Mouse (Mus musculus): ENCODE data around the gene Hist3h2a. TPM values are rescaled to one million over a fixed set of nuclear protein-coding genes. Genes with fewer than 3 reads are reported as not detected.
"Not testable (repeated sequence)": the region's sequence is repeated elsewhere in the genome, so short reads cannot be mapped to it uniquely, and the experiment has no call there.

Hist3h2a gene
- polyA plus RNA-seq, 1 experiment from 2014 or later = 22.2 TPM

GRCm38 (mm10) chr11:58948542-58949479, 5.7 kb upstream of the Hist3h2a start, which contains the start of gene Hist3h2ba:
Gene Hist3h2ba, plus strand, starts transcription at chr11:58948920.
- H3K4me1 ChIP-seq = peaks cover 18% of the 10 kb centered on the region
- H3K4me3 ChIP-seq = peak within 1 kb of the TSS; percentile 41
- H3K36me3 ChIP-seq = no peaks in the 10 kb centered on the region
- under 1% methylated on average over 48 of the region's 48 CpGs for WGBS
- H3K27me3 ChIP-seq = peaks cover 55% of the 10 kb centered on the region
- H3K27ac ChIP-seq = peak within 1 kb of the TSS; percentile 92
- peak; percentile 79 for ATAC-seq (ENCODE audit: borderline replicate concordance, extremely low read depth, low FRiP score, low TSS enrichment)
- H3K4me2 ChIP-seq = peak within 1 kb of the TSS; percentile 57
- no peaks in the 10 kb centered on the region for H3K9me3 ChIP-seq
- H3K9ac ChIP-seq = peak within 1 kb of the TSS; percentile 40

GRCm38 (mm10) chr11:58949480-58950431, 4.7 kb upstream of the Hist3h2a start:
- Histone ChIP-seq H3K9ac (peak overlapping the region; percentile 40), H3K4me3 (peak overlapping the region; percentile 41), H3K4me2 (peak overlapping the region; percentile 57), H3K36me3 (no peaks in the 10 kb centered on the region), H3K27me3 (peaks cover 51% of the 10 kb centered on the region), H3K4me1 (peaks cover 20% of the 10 kb centered on the region), H3K27ac (peak overlapping the region; percentile 89), H3K9me3 (no peaks in the 10 kb centered on the region)
- 10% methylated on average over 20 of the region's 20 CpGs for WGBS
- no peak for ATAC-seq (ENCODE audit: borderline replicate concordance, extremely low read depth, low FRiP score, low TSS enrichment)

- no peak overlapping the region for H3K27ac ChIP-seq
- no peak overlapping the region for H3K9ac ChIP-seq
- no peaks in the 10 kb centered on the region for H3K36me3 ChIP-seq
- no peak for ATAC-seq (ENCODE audit: borderline replicate concordance, extremely low read depth, low FRiP score, low TSS enrichment)
- no peak overlapping the region for H3K4me3 ChIP-seq
- H3K27me3 ChIP-seq = peaks cover 50% of the 10 kb centered on the region
- no peaks in the 10 kb centered on the region for H3K9me3 ChIP-seq
- H3K4me1 ChIP-seq = peaks cover 21% of the 10 kb centered on the region
- H3K4me2 ChIP-seq = no peak overlapping the region
- 65% methylated on average over 5 of the region's 5 CpGs for WGBS
Measured at GRCm38 (mm10) chr11:58951210-58951609, 3.3 kb upstream of the Hist3h2a start.

- Histone ChIP-seq H3K9ac (peak overlapping the region; percentile 55), H3K36me3 (peaks cover 5% of the 10 kb centered on the region; the same call in 1 of the 2 replicates), H3K27me3 (peaks cover 36% of the 10 kb centered on the region), H3K27ac (peak overlapping the region; percentile 85), H3K4me3 (peak overlapping the region; percentile 61), H3K4me2 (peak overlapping the region; percentile 87), H3K4me1 (peaks cover 25% of the 10 kb centered on the region), H3K9me3 (no peaks in the 10 kb centered on the region)
- ATAC-seq (ENCODE audit: borderline replicate concordance, extremely low read depth, low FRiP score, low TSS enrichment) = peak; percentile 21; the same call in 1 of the 2 replicates
- WGBS = under 1% methylated on average over 33 of the region's 33 CpGs
Measured at GRCm38 (mm10) chr11:58953351-58954169, 925 bp upstream of the Hist3h2a start.

- peak overlapping the region; percentile 87 for H3K4me2 ChIP-seq
- not testable (repeated sequence) for H3K9me3 ChIP-seq; H3K36me3 ChIP-seq; ATAC-seq (ENCODE audit: borderline replicate concordance, extremely low read depth, low FRiP score, low TSS enrichment)
- peaks cover 30% of the 10 kb centered on the region for H3K27me3 ChIP-seq
- WGBS = under 1% methylated on average over 17 of the region's 17 CpGs
- H3K4me1 ChIP-seq = peaks cover 27% of the 10 kb centered on the region
- H3K9ac ChIP-seq = peak overlapping the region; percentile 55
- peak overlapping the region; percentile 85 for H3K27ac ChIP-seq
- peak overlapping the region; percentile 61 for H3K4me3 ChIP-seq
Measured at GRCm38 (mm10) chr11:58954170-58954419, 390 bp upstream of the Hist3h2a start.

- Histone ChIP-seq H3K36me3 (peaks cover 5% of the 10 kb centered on the region; the same call in 1 of the 2 replicates), H3K4me2 (peak overlapping the region; percentile 87), H3K9ac (peak overlapping the region; percentile 79), H3K9me3 (no peaks in the 10 kb centered on the region), H3K27ac (peak overlapping the region; percentile 100), H3K4me1 (peaks cover 31% of the 10 kb centered on the region), H3K4me3 (peak overlapping the region; percentile 61), H3K27me3 (peaks cover 20% of the 10 kb centered on the region)
- ATAC-seq (ENCODE audit: borderline replicate concordance, extremely low read depth, low FRiP score, low TSS enrichment) = no peak; the same call in 1 of the 2 replicates
- WGBS = under 1% methylated on average over 20 of the region's 20 CpGs
Measured at GRCm38 (mm10) chr11:58955143-58955867, 820 bp downstream of the Hist3h2a start.

GRCm38 (mm10) chr11:58955868-58956257, 1.4 kb downstream of the Hist3h2a start:
- Histone ChIP-seq H3K36me3 (peaks cover 5% of the 10 kb centered on the region; the same call in 1 of the 2 replicates), H3K9me3 (no peaks in the 10 kb centered on the region), H3K4me2 (peak overlapping the region; percentile 87), H3K4me3 (peak overlapping the region; percentile 61), H3K27ac (peak overlapping the region; percentile 100; the same call in 1 of the 2 replicates), H3K4me1 (peaks cover 31% of the 10 kb centered on the region), H3K27me3 (peaks cover 15% of the 10 kb centered on the region), H3K9ac (peak overlapping the region; percentile 79)
- WGBS = 19% methylated on average over 8 of the region's 8 CpGs
- ATAC-seq (ENCODE audit: borderline replicate concordance, extremely low read depth, low FRiP score, low TSS enrichment) = no peak

GRCm38 (mm10) chr11:58957226-58957914, 2.9 kb downstream of the Hist3h2a start:
- WGBS = 83% methylated on average over 5 of the region's 5 CpGs
- Histone ChIP-seq H3K27ac (no peak overlapping the region), H3K9me3 (peaks cover 2% of the 10 kb centered on the region; the same call in 1 of the 2 replicates), H3K4me2 (peak overlapping the region; percentile 87), H3K4me3 (peak overlapping the region; percentile 61; the same call in 1 of the 2 replicates), H3K27me3 (peaks cover 20% of the 10 kb centered on the region), H3K36me3 (peaks cover 5% of the 10 kb centered on the region; the same call in 1 of the 2 replicates), H3K4me1 (peaks cover 31% of the 10 kb centered on the region), H3K9ac (0 out of 2 replicates have a peak overlapping the region, but pooled peaks have one; percentile 79)
- no peak for ATAC-seq (ENCODE audit: borderline replicate concordance, extremely low read depth, low FRiP score, low TSS enrichment)

- peaks cover 5% of the 10 kb centered on the region; the same call in 1 of the 2 replicates for H3K36me3 ChIP-seq
- peaks cover 2% of the 10 kb centered on the region; the same call in 1 of the 2 replicates for H3K9me3 ChIP-seq
- ATAC-seq (ENCODE audit: borderline replicate concordance, extremely low read depth, low FRiP score, low TSS enrichment) = no peak
- WGBS = 81% methylated on average over 6 of the region's 6 CpGs
- H3K27ac ChIP-seq = no peak overlapping the region
- H3K27me3 ChIP-seq = peaks cover 25% of the 10 kb centered on the region
- H3K9ac ChIP-seq = no peak overlapping the region
- no peak overlapping the region for H3K4me3 ChIP-seq
- H3K4me1 ChIP-seq = peaks cover 29% of the 10 kb centered on the region
- no peak overlapping the region for H3K4me2 ChIP-seq
Measured at GRCm38 (mm10) chr11:58958536-58958935, 4.1 kb downstream of the Hist3h2a start.

Measured in lung, embryonic 15.5 days (tissue).